Mouse (Mus musculus) T-helper 17 cell (primary cell): Measurements from ENCODE around the gene Gm8212.
"Not testable (repeated sequence)": the region's sequence is repeated elsewhere in the genome, so short reads cannot be mapped to it uniquely, and the experiment has no call there.

Experiments
- in situ Hi-C, 2 experiments: fragments of 300-600 bp; cut with MboI, MseI; formaldehyde crosslinking; loops; 1 replicate in 1 of 2; 2 replicates in 1 of 2; pipeline ENCODE4 v1.15.1; 2025; ENCODE audit warnings: high pct_unique_total_duplicates in 2 of 2

The Gm8212 gene

DNA sequence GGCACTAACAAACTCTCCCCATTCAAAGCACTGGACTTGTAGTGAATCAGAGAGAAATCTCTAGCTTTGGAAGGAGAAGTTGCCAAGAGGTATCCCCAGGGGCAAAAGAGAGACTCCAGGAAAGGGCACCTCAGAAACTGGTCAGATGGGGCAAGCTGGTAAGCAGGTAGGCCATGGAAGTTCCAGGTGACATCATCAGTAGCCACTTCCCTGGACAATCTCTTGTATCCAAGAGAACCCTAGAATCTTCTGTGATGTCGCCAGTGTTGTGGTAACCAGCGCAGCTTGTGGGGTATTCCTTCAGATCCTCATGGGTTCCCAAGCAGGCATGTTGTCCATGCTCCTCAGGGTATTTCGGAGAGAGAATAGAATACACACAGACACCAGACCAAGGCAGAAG lies at the start of gene Gm8212:
TSS of gene Gm8212 (plus strand) at position 301 of the 400 bp plus-strand sequence.
- in situ Hi-C loops = not testable (repeated sequence)

DNA sequence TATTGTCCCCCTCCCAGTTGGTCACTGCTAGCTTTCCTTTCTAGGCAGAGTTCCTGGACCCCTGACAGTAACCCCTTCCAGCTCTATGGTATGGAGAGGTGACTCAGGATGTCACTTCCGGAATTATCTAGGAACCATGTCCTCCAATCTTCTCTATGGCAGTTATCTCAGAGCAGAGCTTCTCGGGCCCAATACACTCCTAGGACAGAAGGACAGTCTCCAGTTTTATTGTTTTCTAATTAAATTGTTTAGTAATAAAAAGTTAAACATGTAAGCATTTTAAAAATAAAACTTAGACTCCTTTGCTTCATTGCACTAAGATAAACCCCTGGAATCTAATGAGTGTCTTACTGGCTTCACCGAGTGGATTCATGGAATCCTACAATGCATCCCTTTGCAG lies 15.7 kb downstream of the Gm8212 start, which contains the start of gene 4930503E14Rik:
TSS of gene 4930503E14Rik (minus strand) at position 101 of the 400 bp plus-strand sequence.
- in situ Hi-C loops = not testable (repeated sequence)

DNA sequence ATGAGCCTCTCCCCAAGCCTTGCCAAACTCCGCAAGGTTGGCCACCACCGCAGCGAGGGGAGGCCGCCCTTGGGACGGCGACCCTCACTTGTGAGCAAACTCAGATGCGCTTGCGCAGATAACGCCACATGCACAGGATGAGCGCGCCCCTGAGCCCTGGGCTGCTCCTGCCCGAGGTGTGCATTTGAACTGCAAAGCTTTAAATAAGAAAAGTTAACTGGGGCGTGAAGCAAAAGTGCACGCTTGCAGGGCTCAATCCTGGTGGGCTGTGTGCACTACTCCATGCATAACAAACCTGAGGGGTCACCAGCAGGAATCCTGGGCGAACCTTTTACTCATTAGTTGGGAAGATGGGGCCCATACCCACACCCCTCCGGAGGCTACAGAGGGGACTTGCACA lies 50.6 kb downstream of the Gm8212 start:
- in situ Hi-C loops = loop anchor here in 1 of 2 experiments (10.0 kb wide), 2 partner anchors 713 to 1793 kb away; no protein-coding TSS in a partner anchor
